Mouse (Mus musculus) heart, postnatal 0 days (tissue): ENCODE measurements at regions not wholly inside any gene's neighbourhood (a gene's known extent, or its start where the extent isn't known, plus 50 kb on each side); places are given as distances from the start of the nearest gene placed in this dataset.

Experiments used
- ATAC-seq: fragments of 200-750 bp; cut with Nextera tagmentation; 2 replicates; pipeline ENCODE4 v1.8.0; 2017; ENCODE audit warnings: low read depth, moderate number of reproducible peaks, moderate library complexity; ENCODE audit not compliant: insufficient read depth
- DNase-seq: peaks from one replicate; pipeline ENCODE4 v3.0.0-alpha.2; 2016; ENCODE audit warnings: low spot score
- H3K27ac ChIP-seq: fragments of 300-500 bp; sonication (generic); 2 replicates; pipeline ENCODE4 v1.5.1; 2014; ENCODE audit warnings: low read depth, mild to moderate bottlenecking
- H3K27me3 ChIP-seq: fragments of 300-500 bp; sonication (generic); 2 replicates; pipeline ENCODE4 v1.6.1; 2014; ENCODE audit warnings: low read length, mixed read lengths; ENCODE audit not compliant: control insufficient read depth, insufficient read depth
- H3K36me3 ChIP-seq: fragments of 300-500 bp; sonication (generic); replicated peaks from 2 replicates; pipeline ENCODE4 v1.6.1; 2014; ENCODE audit warnings: low read length, mixed read lengths; ENCODE audit not compliant: control insufficient read depth, insufficient read depth
- H3K4me1 ChIP-seq: fragments of 300-500 bp; sonication (generic); 2 replicates; pipeline ENCODE4 v1.6.1; 2014; ENCODE audit warnings: antibody characterized with exemption; ENCODE audit not compliant: control insufficient read depth, insufficient read depth
- H3K4me2 ChIP-seq: fragments of 300-500 bp; sonication (generic); 2 replicates; pipeline ENCODE4 v1.6.1; 2014; ENCODE audit warnings: low read depth, mild to moderate bottlenecking, low read length, moderate library complexity
- H3K4me3 ChIP-seq: fragments of 300-500 bp; sonication (generic); 2 replicates; pipeline ENCODE4 v1.5.1; 2014; ENCODE audit warnings: low read depth, low read length
- H3K9ac ChIP-seq: fragments of 300-500 bp; sonication (generic); replicated peaks from 2 replicates; pipeline ENCODE4 v1.6.1; 2014; ENCODE audit warnings: low read depth, low read length, mixed read lengths
- H3K9me3 ChIP-seq: fragments of 300-500 bp; sonication (generic); replicated peaks from 2 replicates; pipeline ENCODE4 v1.6.1; 2016; ENCODE audit warnings: low read length; ENCODE audit not compliant: control insufficient read depth
- CTCF ChIP-seq: IDR thresholded peaks from 2 replicates; pipeline ENCODE4 v1.5.1; 2016; ENCODE audit warnings: antibody characterized with exemption, control low read depth, low read depth
- EP300 ChIP-seq: IDR thresholded peaks from 2 replicates; pipeline ENCODE4 v1.6.1; 2016; ENCODE audit warnings: antibody characterized with exemption, low read depth
- WGBS: fragments of 180-500 bp; shearing (Covaris S2); extraction: QIAGEN DNeasy Blood & Tissue Kit; methylation state at CpG from one replicate; pipeline ENCODE4 v1.1.7; 2014; 5-methylcytosine and 5-hydroxymethylcytosine counted together

DNA sequence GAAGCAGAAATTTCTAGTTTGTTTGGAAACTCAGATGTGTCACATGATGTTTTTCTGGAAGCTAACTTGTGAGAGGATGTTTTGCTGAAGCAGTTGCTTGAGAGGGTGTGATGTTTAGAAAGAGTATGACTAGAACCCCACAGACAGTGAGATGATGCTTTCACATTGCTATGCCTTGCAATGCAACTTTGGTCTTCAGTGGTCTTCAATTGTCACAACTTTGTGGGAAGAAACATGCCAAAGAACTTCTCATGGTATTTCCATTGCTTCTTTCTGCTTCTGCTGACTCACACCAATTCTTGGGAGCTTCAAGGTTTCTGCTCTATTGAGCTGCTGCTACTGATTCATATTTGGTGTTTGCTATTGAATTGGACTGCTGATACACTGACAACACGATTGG is 365.3 kb upstream of the Tmem229a start:
- ATAC-seq (no peak), DNase-seq (no peak)
- Histone ChIP-seq H3K27me3 (no peaks in the 10 kb centered on the region), H3K27ac (no peak overlapping the region), H3K9me3 (no peaks in the 10 kb centered on the region), H3K4me3 (no peak overlapping the region), H3K36me3 (no peaks in the 10 kb centered on the region), H3K9ac (no peak overlapping the region), H3K4me2 (no peak overlapping the region), H3K4me1 (no peaks in the 10 kb centered on the region)
- no peak for TF ChIP-seq CTCF
- TF ChIP-seq EP300: no peak
- WGBS: 41% methylated on average over 1 of the region's 1 CpGs

DNA sequence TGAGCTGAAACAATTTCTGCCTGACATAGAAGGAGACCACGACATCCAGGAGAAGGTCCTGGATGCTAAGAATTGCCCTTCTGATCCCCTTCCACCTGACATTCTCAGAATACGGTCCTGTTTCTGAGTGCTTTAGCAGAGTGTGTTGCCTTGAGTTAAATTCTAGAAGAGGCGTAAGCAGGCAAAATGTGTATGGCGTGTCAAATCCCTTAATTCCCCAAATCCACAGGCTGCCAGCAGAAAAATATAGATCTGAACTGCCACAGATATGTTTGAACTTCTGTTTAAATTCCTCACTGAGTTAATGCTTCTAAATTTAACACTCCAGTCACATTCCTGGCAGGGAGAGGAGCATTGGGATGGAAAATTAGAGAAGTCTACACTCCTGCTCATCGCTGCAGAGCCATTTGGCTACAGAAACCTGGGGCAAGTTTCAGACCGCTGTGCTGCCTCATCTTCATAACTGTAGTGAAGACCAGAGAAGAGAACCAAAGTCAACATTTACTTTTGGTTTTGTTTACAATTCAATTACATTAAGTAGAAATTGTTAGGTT is 364.3 kb upstream of the Tmem229a start:
- H3K4me2 ChIP-seq: no peak overlapping the region
- ATAC-seq (no peak), DNase-seq (no peak)
- no peaks in the 10 kb centered on the region for H3K36me3 ChIP-seq
- WGBS: 63% methylated on average over 6 of the region's 6 CpGs
- no peak overlapping the region for H3K4me3 ChIP-seq
- H3K4me1 ChIP-seq: no peaks in the 10 kb centered on the region
- H3K9me3 ChIP-seq: no peaks in the 10 kb centered on the region
- H3K9ac ChIP-seq: no peak overlapping the region
- no peak for TF ChIP-seq EP300
- no peak for TF ChIP-seq CTCF
- H3K27me3 ChIP-seq: no peaks in the 10 kb centered on the region
- no peak overlapping the region for H3K27ac ChIP-seq

DNA sequence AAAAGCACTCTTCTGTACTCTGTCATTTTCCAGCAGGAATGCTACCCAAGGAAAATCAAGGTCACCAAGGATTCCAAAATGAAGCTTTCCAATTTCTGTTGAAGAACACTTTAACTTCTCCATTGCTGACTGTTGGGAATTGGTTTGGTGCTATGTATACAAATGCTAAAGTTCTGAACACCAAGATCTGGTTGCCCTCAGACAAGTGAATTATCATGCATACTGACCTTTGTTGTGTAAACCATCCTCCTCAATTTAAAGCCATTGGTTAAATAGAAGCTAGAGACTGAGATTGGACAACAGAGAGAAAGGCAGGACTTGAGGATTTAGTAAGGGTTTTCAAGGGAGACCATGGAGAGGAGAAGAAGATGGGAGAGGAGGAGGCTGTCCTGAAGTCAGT is 351.4 kb upstream of the Tmem229a start:
- TF ChIP-seq EP300 (no peak), CTCF (no peak)
- Histone ChIP-seq H3K27me3 (no peaks in the 10 kb centered on the region), H3K36me3 (no peaks in the 10 kb centered on the region), H3K9me3 (no peaks in the 10 kb centered on the region), H3K9ac (no peak overlapping the region), H3K4me2 (no peak overlapping the region), H3K27ac (no peak overlapping the region), H3K4me1 (no peaks in the 10 kb centered on the region), H3K4me3 (no peak overlapping the region)
- no peak for DNase-seq
- no peak for ATAC-seq

- Histone ChIP-seq H3K9ac (no peak overlapping the region), H3K4me1 (no peaks in the 10 kb centered on the region), H3K4me3 (no peak overlapping the region), H3K4me2 (no peak overlapping the region), H3K9me3 (no peaks in the 10 kb centered on the region), H3K27ac (no peak overlapping the region), H3K27me3 (no peaks in the 10 kb centered on the region), H3K36me3 (no peaks in the 10 kb centered on the region)
- 83% methylated on average over 4 of the region's 4 CpGs for WGBS
- DNase-seq (no peak), ATAC-seq (no peak)
- TF ChIP-seq CTCF (no peak), EP300 (no peak)
Observed at GRCm38 (mm10) chr6:25304844-25305504, 348.9 kb upstream of the Tmem229a start.

GRCm38 (mm10) chr6:25291613-25292012 is 335.5 kb upstream of the Tmem229a start:
- H3K4me3 ChIP-seq: no peak overlapping the region
- H3K27me3 ChIP-seq: no peaks in the 10 kb centered on the region
- no peak overlapping the region for H3K4me2 ChIP-seq
- no peak overlapping the region for H3K27ac ChIP-seq
- H3K36me3 ChIP-seq: no peaks in the 10 kb centered on the region
- no peak for DNase-seq
- H3K9ac ChIP-seq: no peak overlapping the region
- TF ChIP-seq EP300 (no peak), CTCF (no peak)
- no peaks in the 10 kb centered on the region for H3K4me1 ChIP-seq
- ATAC-seq: no peak
- no peaks in the 10 kb centered on the region for H3K9me3 ChIP-seq
- 67% methylated on average over 1 of the region's 1 CpGs for WGBS

DNA sequence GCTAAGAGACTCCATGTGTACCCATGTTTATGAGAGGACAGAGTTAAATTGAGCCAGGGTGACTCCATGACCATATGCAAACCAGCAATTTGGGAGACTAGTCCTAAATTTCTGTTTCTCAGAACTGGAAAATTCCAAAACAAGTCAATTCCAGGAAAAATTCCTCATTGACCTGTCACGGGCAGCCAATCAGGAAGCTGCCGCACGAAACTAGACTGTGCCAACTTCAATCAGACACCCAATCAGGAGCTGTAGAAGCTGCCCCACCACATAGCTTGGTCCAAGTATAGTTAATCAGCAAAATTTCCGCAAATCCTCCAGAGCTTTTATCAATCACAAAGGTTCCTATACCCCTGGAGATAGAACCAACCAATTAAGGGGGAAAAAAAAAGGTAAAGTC is 331.5 kb upstream of the Tmem229a start:
- 73% methylated on average over 4 of the region's 4 CpGs for WGBS

More for the DNA sequence above, 331.5 kb upstream of the Tmem229a start:
- H3K36me3 ChIP-seq: no peaks in the 10 kb centered on the region
- no peak overlapping the region for H3K4me2 ChIP-seq
- DNase-seq (no peak), ATAC-seq (no peak)
- no peaks in the 10 kb centered on the region for H3K4me1 ChIP-seq
- TF ChIP-seq EP300: no peak
- TF ChIP-seq CTCF: no peak
- no peaks in the 10 kb centered on the region for H3K27me3 ChIP-seq
- no peaks in the 10 kb centered on the region for H3K9me3 ChIP-seq
- H3K4me3 ChIP-seq: no peak overlapping the region
- no peak overlapping the region for H3K27ac ChIP-seq
- H3K9ac ChIP-seq: no peak overlapping the region
